Mouse (Mus musculus): Measurements from ENCODE around the gene Snta1. TPM values are rescaled to one million over a fixed set of nuclear protein-coding genes. Genes with fewer than 3 reads are reported as not detected.
A peak's percentile ranks its signal among the peaks of the same experiment; 100 is the strongest.
"Not testable (repeated sequence)": the region's sequence is repeated elsewhere in the genome, so short reads cannot be mapped to it uniquely, and the experiment has no call there.

The Snta1 gene
- polyA plus RNA-seq, 1 experiment from 2014 or later, result 23.7 TPM

- H3K27ac ChIP-seq (replicated peaks in 1 of 2; ENCODE audit: control insufficient read depth in 1 of 2, insufficient read depth in 1 of 2, low read depth in 2 of 2, low read length in 2 of 2), result peak overlapping the region; percentile 86 to 87
- peak; percentile 68 for ATAC-seq (ENCODE audit: insufficient number of reproducible peaks, insufficient read depth, low FRiP score, low read depth)
- H3K27me3 ChIP-seq (ENCODE audit: control insufficient read depth, insufficient read depth, low read length), result no peaks in the 10 kb centered on the region
- peaks cover 7 to 18% of the 10 kb centered on the region in 2 experiments for H3K4me1 ChIP-seq (ENCODE audit: control insufficient read depth in 2 of 2, insufficient read depth in 2 of 2, low read length in 2 of 2)
- H3K36me3 ChIP-seq (ENCODE audit: control insufficient read depth, insufficient read depth, low read length), result peaks cover 51% of the 10 kb centered on the region
- peak overlapping the region; percentile 89 for H3K9ac ChIP-seq (ENCODE audit: low read length)
- H3K9me3 ChIP-seq (ENCODE audit: control insufficient read depth, low read length), result no peaks in the 10 kb centered on the region
- under 1% methylated on average over 42 of the region's 42 CpGs for WGBS
- peak overlapping the region; percentile 54 to 79 for H3K4me3 ChIP-seq (ENCODE audit: control insufficient read depth in 1 of 2, insufficient read depth in 1 of 2, low read depth in 1 of 2, low read length in 2 of 2)
- H3K4me2 ChIP-seq (ENCODE audit: low read length), result peak overlapping the region; percentile 75
Observed at GRCm38 (mm10) chr2:154372151-154372829, 35.6 kb downstream of the Snta1 start.

- WGBS, result 82% methylated on average over 1 of the region's 1 CpGs
- no peak overlapping the region for H3K4me2 ChIP-seq (ENCODE audit: low read length)
- no peaks in the 10 kb centered on the region for H3K27me3 ChIP-seq (ENCODE audit: control insufficient read depth, insufficient read depth, low read length)
- H3K4me3 ChIP-seq (ENCODE audit: control insufficient read depth in 1 of 2, insufficient read depth in 1 of 2, low read depth in 1 of 2, low read length in 2 of 2), result no peak overlapping the region
- H3K9me3 ChIP-seq (ENCODE audit: control insufficient read depth, low read length), result no peaks in the 10 kb centered on the region
- no peak for ATAC-seq (ENCODE audit: insufficient number of reproducible peaks, insufficient read depth, low FRiP score, low read depth)
- no peak overlapping the region for H3K9ac ChIP-seq (ENCODE audit: low read length)
- H3K4me1 ChIP-seq (ENCODE audit: control insufficient read depth in 2 of 2, insufficient read depth in 2 of 2, low read length in 2 of 2), result 0 out of 4 replicates have a peak, but pooled peaks cover 0 to 4% of the 10 kb centered on the region in 2 experiments
- H3K36me3 ChIP-seq (ENCODE audit: control insufficient read depth, insufficient read depth, low read length), result peaks cover 75% of the 10 kb centered on the region
- H3K27ac ChIP-seq (replicated peaks in 1 of 2; ENCODE audit: control insufficient read depth in 1 of 2, insufficient read depth in 1 of 2, low read depth in 2 of 2, low read length in 2 of 2), result no peak overlapping the region
Observed at GRCm38 (mm10) chr2:154367510-154367909, 40.4 kb downstream of the Snta1 start.

GRCm38 (mm10) chr2:154354000-154354425 is 53.9 kb downstream of the Snta1 start:
- H3K9me3 ChIP-seq (ENCODE audit: control insufficient read depth, low read length); H3K4me1 ChIP-seq (ENCODE audit: control insufficient read depth in 2 of 2, insufficient read depth in 2 of 2, low read length in 2 of 2); ATAC-seq (ENCODE audit: insufficient number of reproducible peaks, insufficient read depth, low FRiP score, low read depth); H3K27me3 ChIP-seq (ENCODE audit: control insufficient read depth, insufficient read depth, low read length): not testable (repeated sequence)
- Histone ChIP-seq H3K9ac (ENCODE audit: low read length) (peak overlapping the region; percentile 62), H3K4me2 (ENCODE audit: low read length) (peak overlapping the region; percentile 50), H3K4me3 (ENCODE audit: control insufficient read depth in 1 of 2, insufficient read depth in 1 of 2, low read depth in 1 of 2, low read length in 2 of 2) (peak overlapping the region; percentile 32 to 53), H3K36me3 (ENCODE audit: control insufficient read depth, insufficient read depth, low read length) (peaks cover 41% of the 10 kb centered on the region), H3K27ac (replicated peaks in 1 of 2; ENCODE audit: control insufficient read depth in 1 of 2, insufficient read depth in 1 of 2, low read depth in 2 of 2, low read length in 2 of 2) (peak overlapping the region; percentile 31 to 79; a peak in 2 of 4 replicates)
- 68% methylated on average over 14 of the region's 19 CpGs for WGBS

GRCm38 (mm10) chr2:154348152-154348551 is 59.7 kb downstream of the Snta1 start:
- Histone ChIP-seq H3K36me3 (ENCODE audit: control insufficient read depth, insufficient read depth, low read length) (peaks cover 82% of the 10 kb centered on the region), H3K9me3 (ENCODE audit: control insufficient read depth, low read length) (no peaks in the 10 kb centered on the region), H3K4me1 (ENCODE audit: control insufficient read depth in 2 of 2, insufficient read depth in 2 of 2, low read length in 2 of 2) (no peaks in the 10 kb centered on the region), H3K4me3 (ENCODE audit: control insufficient read depth in 1 of 2, insufficient read depth in 1 of 2, low read depth in 1 of 2, low read length in 2 of 2) (no peak overlapping the region), H3K9ac (ENCODE audit: low read length) (no peak overlapping the region), H3K27me3 (ENCODE audit: control insufficient read depth, insufficient read depth, low read length) (no peaks in the 10 kb centered on the region), H3K27ac (replicated peaks in 1 of 2; ENCODE audit: control insufficient read depth in 1 of 2, insufficient read depth in 1 of 2, low read depth in 2 of 2, low read length in 2 of 2) (no peak overlapping the region), H3K4me2 (ENCODE audit: low read length) (no peak overlapping the region)
- WGBS, result 86% methylated on average over 3 of the region's 3 CpGs
- no peak for ATAC-seq (ENCODE audit: insufficient number of reproducible peaks, insufficient read depth, low FRiP score, low read depth)

GRCm38 (mm10) chr2:154339356-154339755 is 68.5 kb downstream of the Snta1 start:
- H3K9me3 ChIP-seq (ENCODE audit: control insufficient read depth, low read length), result no peaks in the 10 kb centered on the region
- H3K9ac ChIP-seq (ENCODE audit: low read length), result no peak overlapping the region
- 64% methylated on average over 2 of the region's 2 CpGs for whole genome bisulfite sequencing
- H3K36me3 ChIP-seq (ENCODE audit: control insufficient read depth, insufficient read depth, low read length), result peaks cover 59% of the 10 kb centered on the region
- H3K4me3 ChIP-seq (ENCODE audit: control insufficient read depth in 1 of 2, insufficient read depth in 1 of 2, low read depth in 1 of 2, low read length in 2 of 2), result no peak overlapping the region
- H3K27me3 ChIP-seq (ENCODE audit: control insufficient read depth, insufficient read depth, low read length), result no peaks in the 10 kb centered on the region
- no peaks in the 10 kb centered on the region for H3K4me1 ChIP-seq (ENCODE audit: control insufficient read depth in 2 of 2, insufficient read depth in 2 of 2, low read length in 2 of 2)
- ATAC-seq (ENCODE audit: insufficient number of reproducible peaks, insufficient read depth, low FRiP score, low read depth), result no peak
- H3K4me2 ChIP-seq (ENCODE audit: low read length), result no peak overlapping the region
- no peak overlapping the region for H3K27ac ChIP-seq (replicated peaks in 1 of 2; ENCODE audit: control insufficient read depth in 1 of 2, insufficient read depth in 1 of 2, low read depth in 2 of 2, low read length in 2 of 2)

- H3K27ac ChIP-seq (replicated peaks in 1 of 2; ENCODE audit: control insufficient read depth in 1 of 2, insufficient read depth in 1 of 2, low read depth in 2 of 2, low read length in 2 of 2), result no peak overlapping the region
- WGBS, result 74% methylated on average over 1 of the region's 1 CpGs
Observed at GRCm38 (mm10) chr2:154338161-154338560, 69.7 kb downstream of the Snta1 start.

GRCm38 (mm10) chr2:154335572-154335971 is 72.3 kb downstream of the Snta1 start:
- no peak overlapping the region for H3K4me2 ChIP-seq (ENCODE audit: low read length)
- ATAC-seq (ENCODE audit: insufficient number of reproducible peaks, insufficient read depth, low FRiP score, low read depth), result no peak

More at GRCm38 (mm10) chr2:154338161-154338560, 69.7 kb downstream of the Snta1 start:
- H3K27me3 ChIP-seq (ENCODE audit: control insufficient read depth, insufficient read depth, low read length), result no peaks in the 10 kb centered on the region
- H3K4me3 ChIP-seq (ENCODE audit: control insufficient read depth in 1 of 2, insufficient read depth in 1 of 2, low read depth in 1 of 2, low read length in 2 of 2), result no peak overlapping the region
- no peak overlapping the region for H3K4me2 ChIP-seq (ENCODE audit: low read length)
- no peaks in the 10 kb centered on the region for H3K9me3 ChIP-seq (ENCODE audit: control insufficient read depth, low read length)
- ATAC-seq (ENCODE audit: insufficient number of reproducible peaks, insufficient read depth, low FRiP score, low read depth), result no peak
- no peak overlapping the region for H3K9ac ChIP-seq (ENCODE audit: low read length)
- H3K4me1 ChIP-seq (ENCODE audit: control insufficient read depth in 2 of 2, insufficient read depth in 2 of 2, low read length in 2 of 2), result no peaks in the 10 kb centered on the region
- H3K36me3 ChIP-seq (ENCODE audit: control insufficient read depth, insufficient read depth, low read length), result peaks cover 53% of the 10 kb centered on the region

GRCm38 (mm10) chr2:154326852-154327251 is 81.0 kb downstream of the Snta1 start:
- ATAC-seq (ENCODE audit: insufficient number of reproducible peaks, insufficient read depth, low FRiP score, low read depth), result no peak
- H3K27me3 ChIP-seq (ENCODE audit: control insufficient read depth, insufficient read depth, low read length), result no peaks in the 10 kb centered on the region
- no peaks in the 10 kb centered on the region for H3K36me3 ChIP-seq (ENCODE audit: control insufficient read depth, insufficient read depth, low read length)
- WGBS, result 75% methylated on average over 3 of the region's 3 CpGs
- no peaks in the 10 kb centered on the region for H3K4me1 ChIP-seq (ENCODE audit: control insufficient read depth in 2 of 2, insufficient read depth in 2 of 2, low read length in 2 of 2)
- H3K27ac ChIP-seq (replicated peaks in 1 of 2; ENCODE audit: control insufficient read depth in 1 of 2, insufficient read depth in 1 of 2, low read depth in 2 of 2, low read length in 2 of 2), result no peak overlapping the region
- no peaks in the 10 kb centered on the region for H3K9me3 ChIP-seq (ENCODE audit: control insufficient read depth, low read length)
- no peak overlapping the region for H3K9ac ChIP-seq (ENCODE audit: low read length)
- H3K4me3 ChIP-seq (ENCODE audit: control insufficient read depth in 1 of 2, insufficient read depth in 1 of 2, low read depth in 1 of 2, low read length in 2 of 2), result no peak overlapping the region
- no peak overlapping the region for H3K4me2 ChIP-seq (ENCODE audit: low read length)

More at GRCm38 (mm10) chr2:154335572-154335971, 72.3 kb downstream of the Snta1 start:
- no peaks in the 10 kb centered on the region for H3K4me1 ChIP-seq (ENCODE audit: control insufficient read depth in 2 of 2, insufficient read depth in 2 of 2, low read length in 2 of 2)
- no peaks in the 10 kb centered on the region for H3K27me3 ChIP-seq (ENCODE audit: control insufficient read depth, insufficient read depth, low read length)
- H3K4me3 ChIP-seq (ENCODE audit: control insufficient read depth in 1 of 2, insufficient read depth in 1 of 2, low read depth in 1 of 2, low read length in 2 of 2), result no peak overlapping the region
- H3K9me3 ChIP-seq (ENCODE audit: control insufficient read depth, low read length), result no peaks in the 10 kb centered on the region
- H3K9ac ChIP-seq (ENCODE audit: low read length), result no peak overlapping the region
- H3K27ac ChIP-seq (replicated peaks in 1 of 2; ENCODE audit: control insufficient read depth in 1 of 2, insufficient read depth in 1 of 2, low read depth in 2 of 2, low read length in 2 of 2), result no peak overlapping the region
- WGBS, result 77% methylated on average over 4 of the region's 4 CpGs
- H3K36me3 ChIP-seq (ENCODE audit: control insufficient read depth, insufficient read depth, low read length), result peaks cover 27% of the 10 kb centered on the region

Data from heart, embryonic 14.5 days (tissue).